15 mouse cellular contexts compared by ENCODE assay signal in genomic region chr4:82132851-82133250, GRCm38 (mm10).
DNase-seq lines count a peak whose midpoint lies in the region; ATAC-seq and TF ChIP-seq lines count a peak whose summit lies in the region.
"Had no signal": no experiment of that assay in that cellular context is flagged by ENCODE, and none has a peak within 500 bp of the region (broad histone marks: within the 10 kb centered on the region; RNA-seq: fewer than 3 reads in every experiment).

No protein-coding gene starts in this region.

- no peak for TF ChIP-seq CTCF in forebrain, postnatal 0 days (IDR thresholded peaks at IDR 0.05; ENCODE audit: low read depth)

- 80% methylated on average over 3 of the region's 3 CpGs for WGBS in forebrain, postnatal 0 days
- WGBS in forebrain, embryonic 10.5 days, result 88% methylated on average over 3 of the region's 3 CpGs
- whole genome bisulfite sequencing in heart, embryonic 13.5 days, result 22% methylated on average over 3 of the region's 3 CpGs

- peak; percentile 26 for DNase-seq in forebrain, postnatal 0 days
- no peak for DNase-seq in forebrain, embryonic 10.5 days (ENCODE audit: extremely low spot score, low spot score)
- DNase-seq in left cerebral cortex, postnatal 14 days (ENCODE audit: low spot score in 2 of 2), result peak; percentile 12 to 20
- no peak for DNase-seq in left cerebral cortex, postnatal 10 days (ENCODE audit: extremely low spot score in 1 of 2, low spot score in 2 of 2)
- DNase-seq in adrenal gland, postnatal 25 days, result no peak
- DNase-seq in embryo, embryonic 11 days, result no peak
- DNase-seq in thymus, postnatal 0 days (ENCODE audit: low spot score), result no peak
- DNase-seq: adrenal gland, adult 2 months; lung, adult 18-20 months; right cerebral cortex, postnatal 14 days; thymus, postnatal 25 days had no signal

- H3K9ac ChIP-seq in forebrain, postnatal 0 days, result no peak overlapping the region
- no peak overlapping the region for H3K9ac ChIP-seq in heart, embryonic 13.5 days
- H3K9ac ChIP-seq: embryonic facial prominence, embryonic 13.5 days; midbrain, embryonic 13.5 days had no signal

- no peak overlapping the region for H3K4me3 ChIP-seq in forebrain, postnatal 0 days (ENCODE audit: low read depth, low read length)
- no peak overlapping the region for H3K4me3 ChIP-seq in forebrain, embryonic 10.5 days
- H3K4me3 ChIP-seq in heart, embryonic 13.5 days, result no peak overlapping the region
- H3K4me3 ChIP-seq: embryonic facial prominence, embryonic 13.5 days; midbrain, embryonic 13.5 days had no signal

- no peak overlapping the region for H3K4me2 ChIP-seq in forebrain, postnatal 0 days (ENCODE audit: low read depth)
- no peak overlapping the region for H3K4me2 ChIP-seq in heart, embryonic 13.5 days
- H3K4me2 ChIP-seq: embryonic facial prominence, embryonic 13.5 days; midbrain, embryonic 13.5 days had no signal

- H3K36me3 ChIP-seq in forebrain, postnatal 0 days (ENCODE audit: insufficient read depth), result no peaks in the 10 kb centered on the region
- no peaks in the 10 kb centered on the region for H3K36me3 ChIP-seq in forebrain, embryonic 10.5 days (replicated peaks)
- no peaks in the 10 kb centered on the region for H3K36me3 ChIP-seq in heart, embryonic 13.5 days
- H3K36me3 ChIP-seq: embryonic facial prominence, embryonic 13.5 days; midbrain, embryonic 13.5 days had no signal

- H3K27ac ChIP-seq in forebrain, postnatal 0 days (ENCODE audit: low read depth, low read length), result no peak overlapping the region
- no peak overlapping the region for H3K27ac ChIP-seq in forebrain, embryonic 10.5 days
- peak overlapping the region; percentile 92 for H3K27ac ChIP-seq in heart, embryonic 13.5 days (replicated peaks)
- H3K27ac ChIP-seq: embryonic facial prominence, embryonic 13.5 days; macrophage; midbrain, embryonic 13.5 days had no signal

- no peaks in the 10 kb centered on the region for H3K4me1 ChIP-seq in forebrain, postnatal 0 days (ENCODE audit: insufficient read depth)
- H3K4me1 ChIP-seq in forebrain, embryonic 10.5 days, result no peaks in the 10 kb centered on the region
- H3K4me1 ChIP-seq in heart, embryonic 13.5 days, result peaks cover 35% of the 10 kb centered on the region
- H3K4me1 ChIP-seq: midbrain, embryonic 13.5 days had no signal

- ATAC-seq in forebrain, postnatal 0 days, result no peak
- peak; percentile 46; the same call in 1 of the 2 replicates for ATAC-seq in heart, embryonic 13.5 days (ENCODE audit: extremely low read depth, insufficient number of reproducible peaks, low FRiP score, low TSS enrichment)
- ATAC-seq: midbrain, embryonic 13.5 days had no signal

- no peaks in the 10 kb centered on the region for H3K9me3 ChIP-seq in forebrain, postnatal 0 days (ENCODE audit: low read length)
- H3K9me3 ChIP-seq in forebrain, embryonic 10.5 days, result no peaks in the 10 kb centered on the region
- no peaks in the 10 kb centered on the region for H3K9me3 ChIP-seq in heart, embryonic 13.5 days
- H3K9me3 ChIP-seq: embryonic facial prominence, embryonic 13.5 days; midbrain, embryonic 13.5 days had no signal

- H3K27me3 ChIP-seq in forebrain, postnatal 0 days (ENCODE audit: insufficient read depth, low read length), result no peaks in the 10 kb centered on the region
- H3K27me3 ChIP-seq in forebrain, embryonic 10.5 days (ENCODE audit: poor library complexity, severe bottlenecking), result no peaks in the 10 kb centered on the region
- H3K27me3 ChIP-seq in heart, embryonic 13.5 days (replicated peaks), result no peaks in the 10 kb centered on the region
- H3K27me3 ChIP-seq: embryonic facial prominence, embryonic 13.5 days; midbrain, embryonic 13.5 days had no signal

- intact Hi-C loops in left cerebral cortex, postnatal 14 days (cut with DNase I), result no loop called here
- intact Hi-C loops in left cerebral cortex, postnatal 10 days (cut with DNase I), result no loop called here

Comparison
In these comparisons a context has a peak if more than half of its experiments do, and no peak if none do; other contexts are left out.
1. DNase-seq: peak in forebrain, postnatal 0 days (single experiment) and left cerebral cortex, postnatal 14 days (2 of 2); none in forebrain, embryonic 10.5 days (single experiment), left cerebral cortex, postnatal 10 days (0 of 2), adrenal gland, postnatal 25 days (single experiment), embryo, embryonic 11 days (single experiment) and thymus, postnatal 0 days (single experiment).